Mouse (Mus musculus) kidney, postnatal 0 days (tissue): ENCODE measurements around the gene Ppp1r32. TPM values are rescaled to one million over a fixed set of nuclear protein-coding genes. Genes with fewer than 3 reads are reported as not detected.

Experiments used
- ATAC-seq: fragments of 200-750 bp; cut with Nextera tagmentation; replicated peaks from 2 replicates; pipeline ENCODE4 v1.8.0; 2017; ENCODE audit warnings: low read depth, moderate number of reproducible peaks, moderate TSS enrichment, moderate library complexity; ENCODE audit not compliant: low FRiP score
- DNase-seq: peaks from one replicate; pipeline ENCODE4 v3.0.0-alpha.2; 2016; ENCODE audit warnings: low spot score
- H3K27ac ChIP-seq: fragments of 300-500 bp; sonication (generic); 2 replicates; pipeline ENCODE4 v1.5.1; 2014; ENCODE audit warnings: mild to moderate bottlenecking
- H3K27me3 ChIP-seq: fragments of 300-500 bp; sonication (generic); 2 replicates; pipeline ENCODE4 v1.6.1; 2014; ENCODE audit warnings: low read length, mixed read lengths; ENCODE audit not compliant: insufficient read depth
- H3K36me3 ChIP-seq: fragments of 300-500 bp; sonication (generic); 2 replicates; pipeline ENCODE4 v1.6.1; 2014; ENCODE audit warnings: low read length, mixed read lengths; ENCODE audit not compliant: insufficient read depth
- H3K4me1 ChIP-seq: fragments of 300-500 bp; sonication (generic); replicated peaks from 2 replicates; pipeline ENCODE4 v1.6.1; 2014; ENCODE audit warnings: antibody characterized with exemption, low read length, mixed read lengths; ENCODE audit not compliant: insufficient read depth
- H3K4me2 ChIP-seq: fragments of 300-500 bp; sonication (generic); 2 replicates; pipeline ENCODE4 v1.6.1; 2014; ENCODE audit warnings: mild to moderate bottlenecking, low read length, moderate library complexity, mixed read lengths
- H3K4me3 ChIP-seq: fragments of 300-500 bp; sonication (generic); replicated peaks from 2 replicates; pipeline ENCODE4 v1.5.1; 2014; ENCODE audit warnings: low read depth, low read length
- H3K9ac ChIP-seq: fragments of 300-500 bp; sonication (generic); 2 replicates; pipeline ENCODE4 v1.6.1; 2014; ENCODE audit warnings: low read depth, low read length
- H3K9me3 ChIP-seq: fragments of 300-500 bp; sonication (generic); replicated peaks from 2 replicates; pipeline ENCODE4 v1.6.1; 2016; ENCODE audit warnings: low read length, inconsistent platforms, mixed read lengths
- CTCF ChIP-seq: IDR thresholded peaks from 2 replicates; pipeline ENCODE4 v1.5.1; 2016; ENCODE audit warnings: antibody characterized with exemption, low read depth, mild to moderate bottlenecking, moderate library complexity
- WGBS: fragments of 180-500 bp; shearing (Covaris S2); extraction: QIAGEN DNeasy Blood & Tissue Kit; methylation state at CpG from one replicate; pipeline ENCODE4 v1.1.7; 2014; 5-methylcytosine and 5-hydroxymethylcytosine counted together
- polyA plus RNA-seq: library from polyadenylated mRNA; unstranded; fragments of >200 nt; fragmentation: Nextera tagmentation; extraction: Ambion mirVana; gene quantifications from 2 replicates; pipeline ENCODE4 v1.2.1, GENCODE M21; 2015

The Ppp1r32 gene
- polyA plus RNA-seq, 1 experiment from 2014 or later: not detected

- Histone ChIP-seq H3K36me3 (no peaks in the 10 kb centered on the region), H3K9ac (no peak overlapping the region), H3K27ac (no peak overlapping the region), H3K4me3 (no peak overlapping the region), H3K4me2 (no peak overlapping the region), H3K9me3 (no peaks in the 10 kb centered on the region), H3K27me3 (peaks cover 6% of the 10 kb centered on the region; the same call in 1 of the 2 replicates), H3K4me1 (no peaks in the 10 kb centered on the region)
- ATAC-seq (no peak), DNase-seq (no peak)
- TF ChIP-seq CTCF: no peak
- 47% methylated on average over 4 of the region's 4 CpGs for WGBS
Measured at GRCm38 (mm10) chr19:10464427-10464826, 18.3 kb downstream of the Ppp1r32 start.

- Histone ChIP-seq H3K4me3 (no peak overlapping the region), H3K4me1 (peaks cover 4% of the 10 kb centered on the region; the same call in 1 of the 2 replicates), H3K27ac (no peak overlapping the region), H3K36me3 (no peaks in the 10 kb centered on the region), H3K9me3 (no peaks in the 10 kb centered on the region), H3K9ac (no peak overlapping the region), H3K27me3 (peaks cover 12% of the 10 kb centered on the region), H3K4me2 (no peak overlapping the region)
- no peak for ATAC-seq
- 24% methylated on average over 7 of the region's 7 CpGs for WGBS
- no peak for TF ChIP-seq CTCF
- no peak for DNase-seq
Measured at GRCm38 (mm10) chr19:10461584-10461983, 21.1 kb downstream of the Ppp1r32 start.

GRCm38 (mm10) chr19:10459907-10460306 is 22.8 kb downstream of the Ppp1r32 start:
- Histone ChIP-seq H3K9me3 (no peaks in the 10 kb centered on the region), H3K4me1 (peaks cover 4% of the 10 kb centered on the region; the same call in 1 of the 2 replicates), H3K4me3 (no peak overlapping the region), H3K9ac (no peak overlapping the region), H3K27me3 (peaks cover 25% of the 10 kb centered on the region), H3K36me3 (no peaks in the 10 kb centered on the region), H3K4me2 (no peak overlapping the region), H3K27ac (no peak overlapping the region)
- no peak for TF ChIP-seq CTCF
- ATAC-seq (no peak), DNase-seq (no peak)
- WGBS: 63% methylated on average over 11 of the region's 11 CpGs

- H3K27ac ChIP-seq: no peak overlapping the region
- no peaks in the 10 kb centered on the region for H3K9me3 ChIP-seq
- no peak for TF ChIP-seq CTCF
- WGBS: 17% methylated on average over 8 of the region's 8 CpGs
- no peaks in the 10 kb centered on the region for H3K36me3 ChIP-seq
- peaks cover 26% of the 10 kb centered on the region for H3K27me3 ChIP-seq
- H3K4me3 ChIP-seq: no peak overlapping the region
- H3K4me2 ChIP-seq: peak overlapping the region; percentile 75
- ATAC-seq (no peak), DNase-seq (peak; percentile 57)
- no peak overlapping the region for H3K9ac ChIP-seq
- peaks cover 4% of the 10 kb centered on the region; the same call in 1 of the 2 replicates for H3K4me1 ChIP-seq
Measured at GRCm38 (mm10) chr19:10458096-10458495, 24.6 kb downstream of the Ppp1r32 start.

- H3K27ac ChIP-seq: no peak overlapping the region
- H3K4me3 ChIP-seq: peak overlapping the region; percentile 42
- no peaks in the 10 kb centered on the region for H3K9me3 ChIP-seq
- ATAC-seq (peak; percentile 80), DNase-seq (peak; percentile 84)
- TF ChIP-seq CTCF: no peak
- 0 out of 2 replicates have a peak overlapping the region, but pooled peaks have one; percentile 0 for H3K9ac ChIP-seq
- peaks cover 26% of the 10 kb centered on the region for H3K27me3 ChIP-seq
- peak overlapping the region; percentile 75 for H3K4me2 ChIP-seq
- no peaks in the 10 kb centered on the region for H3K36me3 ChIP-seq
- 0% methylated on average over 33 of the region's 34 CpGs for WGBS
- peaks cover 4% of the 10 kb centered on the region; the same call in 1 of the 2 replicates for H3K4me1 ChIP-seq
Measured at GRCm38 (mm10) chr19:10457484-10457800, 25.3 kb downstream of the Ppp1r32 start.

- peak; percentile 77 for DNase-seq
- Histone ChIP-seq H3K4me3 (peak within 1 kb of the TSS; percentile 42), H3K9me3 (no peaks in the 10 kb centered on the region), H3K27ac (no peak within 1 kb of the TSS), H3K27me3 (peaks cover 21% of the 10 kb centered on the region), H3K9ac (0 out of 2 replicates have a peak within 1 kb of the TSS, but pooled peaks have one; percentile 0), H3K4me2 (peak within 1 kb of the TSS; percentile 75), H3K4me1 (peaks cover 4% of the 10 kb centered on the region; the same call in 1 of the 2 replicates), H3K36me3 (no peaks in the 10 kb centered on the region)
- under 1% methylated on average over 72 of the region's 96 CpGs for WGBS
- peak; percentile 56 for TF ChIP-seq CTCF
- ATAC-seq: peak; percentile 46
Measured at GRCm38 (mm10) chr19:10456752-10457483, 25.8 kb downstream of the Ppp1r32 start, which contains the start of gene Lrrc10b. Gene Lrrc10b (minus strand): TSS chr19:10457473.
